Mouse (Mus musculus): Measurements from ENCODE around the gene Atp6v1e2. TPM values are rescaled to one million over a fixed set of nuclear protein-coding genes. Genes with fewer than 3 reads are reported as not detected.
A peak's percentile ranks its signal among the peaks of the same experiment; 100 is the strongest.

Gene Atp6v1e2
- not detected for total RNA-seq (2021)
- long read RNA-seq, experiment 1: 0 reads
- long read RNA-seq, experiment 2: 0 reads

- intact Hi-C loops (cut with DNase I): no loop called here
- peak; percentile 44 to 53 for DNase-seq
Observed at GRCm38 (mm10) chr17:86947840-86948796, at the start of gene Atp6v1e2. Atp6v1e2 (minus strand) TSS chr17:86947897.

- intact Hi-C loops (cut with DNase I): loop anchor here (5.0 kb wide), 1 partner anchor 75 kb away; no protein-coding TSS in a partner anchor
- no peak for DNase-seq
Observed at GRCm38 (mm10) chr17:86997323-86997722, 49.6 kb upstream of the Atp6v1e2 start.

- DNase-seq: no peak
- intact Hi-C loops (cut with DNase I): no loop called here
Observed at GRCm38 (mm10) chr17:86991306-86991705, 43.6 kb upstream of the Atp6v1e2 start.

DNA sequence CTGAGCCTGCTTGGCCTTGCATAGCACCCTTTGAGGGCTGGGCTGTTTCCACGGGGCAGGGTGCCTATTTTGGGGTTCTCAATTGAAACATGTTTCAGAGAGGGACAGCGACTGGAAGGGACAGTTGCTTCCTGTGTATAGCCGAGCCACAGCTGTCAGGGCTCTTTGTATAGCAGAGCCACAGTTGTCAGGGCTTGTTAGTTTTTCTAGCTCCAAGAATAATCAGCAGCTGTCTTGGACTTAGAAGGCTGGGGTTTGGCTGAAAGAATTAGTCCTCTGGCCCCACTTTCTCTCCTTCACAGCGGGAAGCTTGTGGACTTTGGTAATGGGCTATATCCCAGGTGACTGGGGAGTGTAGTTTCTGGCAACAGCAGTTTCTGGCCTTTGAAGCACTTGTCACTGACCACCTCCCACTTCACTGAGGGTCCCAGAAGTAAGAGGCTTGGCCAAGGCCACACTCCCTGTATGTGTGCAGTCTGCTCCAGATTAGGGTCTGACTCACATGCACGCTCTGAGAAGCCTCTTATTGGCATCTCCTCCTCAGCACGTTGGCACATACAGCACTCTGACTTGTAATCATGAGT, 41.0 kb upstream of the Atp6v1e2 start:
- no peak for DNase-seq
- intact Hi-C loops (cut with DNase I): no loop called here

DNA sequence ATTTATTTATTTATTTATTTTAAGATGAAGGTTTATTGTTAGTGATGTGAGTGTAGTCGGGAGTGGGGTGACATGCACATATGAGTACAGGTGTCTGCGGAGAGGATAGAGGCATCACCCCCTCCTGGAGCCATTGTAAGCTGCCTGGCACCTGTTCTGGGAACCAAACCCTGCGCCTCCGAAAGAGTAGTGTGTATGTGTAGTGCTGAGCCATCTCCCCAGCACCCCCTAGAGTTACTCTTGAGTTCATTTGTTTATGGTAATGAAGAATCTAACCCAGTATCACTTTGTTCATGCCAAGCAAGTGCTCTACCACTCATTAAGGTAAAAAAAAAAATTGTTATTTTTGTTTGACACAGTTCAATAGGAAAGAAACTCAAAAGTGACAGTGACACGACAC, 40.5 kb upstream of the Atp6v1e2 start:
- no peak for DNase-seq
- intact Hi-C loops (cut with DNase I): no loop called here

- no peak for DNase-seq
Observed at GRCm38 (mm10) chr17:86986449-86987138, 38.9 kb upstream of the Atp6v1e2 start.

DNA sequence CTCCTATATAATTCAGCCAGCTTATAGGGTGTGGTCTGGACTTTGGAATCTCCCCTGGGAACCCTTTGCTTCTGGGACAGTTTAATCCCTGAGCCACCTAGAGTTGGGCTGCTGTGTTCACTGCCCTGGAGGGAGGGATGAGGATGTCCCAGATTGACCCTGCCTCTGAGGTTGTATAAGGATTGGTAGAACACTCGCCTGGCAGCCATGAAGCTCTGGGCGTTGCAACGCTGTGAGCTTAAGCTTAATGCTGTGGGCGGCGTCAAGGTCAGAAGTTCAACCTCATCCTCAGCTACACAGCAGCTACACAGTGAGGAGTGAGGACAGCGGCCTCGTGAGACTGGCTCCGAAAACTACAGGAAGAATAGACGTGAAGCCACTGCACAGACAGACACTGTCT, 34.8 kb upstream of the Atp6v1e2 start:
- peak in 1 of 2 experiments; percentile 40 for DNase-seq
- intact Hi-C loops (cut with DNase I): no loop called here

More at GRCm38 (mm10) chr17:86986449-86987138, 38.9 kb upstream of the Atp6v1e2 start:
- intact Hi-C loops (cut with DNase I): no loop called here

DNA sequence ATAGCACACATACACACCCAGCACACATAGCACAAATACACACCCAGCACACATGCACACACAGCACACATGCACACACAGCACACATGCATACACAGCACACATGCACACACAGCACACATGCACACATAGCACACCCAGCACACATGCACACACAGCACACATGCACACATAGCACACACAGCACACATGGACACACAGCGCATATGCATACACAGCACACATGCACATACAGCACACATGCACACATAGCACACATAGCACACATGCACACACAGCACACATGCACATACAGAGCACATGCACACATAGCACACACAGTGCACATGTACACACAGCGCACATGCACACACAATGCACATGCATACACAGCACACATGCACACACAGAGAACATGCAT, 34.0 kb upstream of the Atp6v1e2 start:
- intact Hi-C loops (cut with DNase I): no loop called here
- DNase-seq: no peak

DNA sequence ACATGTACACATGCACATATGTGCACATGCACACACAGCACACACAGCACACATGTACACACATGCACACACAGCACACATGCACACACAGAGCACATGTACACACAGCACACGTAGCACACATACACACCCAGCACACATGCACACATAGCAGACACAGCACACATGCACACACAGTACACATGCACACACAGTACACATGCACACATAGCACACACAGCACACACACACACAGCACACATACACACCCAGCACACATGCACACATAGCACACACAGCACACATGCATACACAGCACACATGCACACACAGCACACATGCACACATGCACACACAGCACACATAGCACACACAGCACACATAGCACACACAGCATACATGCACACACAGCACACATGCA, 33.5 kb upstream of the Atp6v1e2 start:
- DNase-seq: no peak
- intact Hi-C loops (cut with DNase I): no loop called here

DNA sequence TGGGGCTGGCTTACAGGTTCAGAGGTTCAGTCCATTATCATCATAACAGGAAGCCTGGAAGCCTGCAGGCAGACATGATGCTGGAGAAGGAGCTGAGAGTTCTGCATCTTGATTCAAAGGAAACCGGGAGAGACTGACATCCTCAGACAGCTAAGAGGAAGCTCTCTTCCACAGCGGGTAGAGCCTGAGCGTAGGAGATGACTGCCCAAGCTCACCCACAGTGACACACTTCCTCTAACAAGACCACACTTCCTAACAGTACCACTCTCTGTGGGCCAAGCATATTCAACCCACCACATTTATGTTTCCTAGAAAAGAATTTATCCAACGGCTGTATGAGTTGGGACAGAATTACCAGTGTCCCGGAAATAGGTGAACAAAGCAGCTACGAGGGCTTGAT, 30.8 kb upstream of the Atp6v1e2 start:
- intact Hi-C loops (cut with DNase I): no loop called here
- DNase-seq: no peak

GRCm38 (mm10) chr17:86976387-86976786, 28.7 kb upstream of the Atp6v1e2 start:
- intact Hi-C loops (cut with DNase I): no loop called here
- DNase-seq: no peak

DNA sequence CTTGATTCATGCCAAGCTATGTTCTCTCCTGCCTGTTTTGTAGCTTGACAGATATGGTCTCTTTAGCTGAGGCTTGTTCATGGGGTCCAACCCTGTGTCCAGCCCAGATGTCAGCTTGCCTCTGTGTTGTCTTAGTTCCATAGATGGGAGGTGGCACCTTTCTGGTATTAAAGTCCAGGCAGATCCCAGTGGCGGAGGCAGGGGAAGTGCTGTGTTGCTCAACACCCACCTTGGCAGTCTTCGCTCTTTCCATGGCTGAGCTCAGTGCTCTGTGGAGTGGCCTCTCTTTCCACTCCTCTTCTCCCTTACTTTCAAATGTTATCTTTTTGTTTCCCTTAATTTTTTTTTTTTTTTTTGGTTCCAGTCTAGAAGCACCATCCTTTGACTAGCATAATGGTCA, 25.4 kb upstream of the Atp6v1e2 start:
- intact Hi-C loops (cut with DNase I): no loop called here
- DNase-seq: no peak

DNA sequence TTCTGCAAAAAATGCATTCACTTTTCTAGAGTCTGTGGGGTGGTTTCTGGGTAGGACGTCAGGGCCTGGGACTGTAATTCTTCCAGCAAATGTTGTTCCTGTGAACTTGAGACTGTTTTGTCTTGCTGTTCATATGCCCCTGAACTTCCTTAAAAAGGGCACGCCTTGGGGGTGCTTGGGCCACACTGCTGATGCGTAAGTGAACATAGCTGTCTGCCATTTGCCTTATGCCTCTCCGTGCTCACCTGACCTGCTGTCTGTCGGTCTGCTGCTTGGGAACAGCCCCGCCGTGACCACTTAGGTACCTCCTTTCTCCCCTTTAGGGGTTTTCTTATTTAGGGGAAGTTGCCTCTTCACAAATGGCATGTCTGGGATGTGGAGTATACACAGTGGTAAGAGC, 24.2 kb upstream of the Atp6v1e2 start:
- intact Hi-C loops (cut with DNase I): no loop called here

GRCm38 (mm10) chr17:86971036-86971435, 23.3 kb upstream of the Atp6v1e2 start:
- no peak for DNase-seq
- intact Hi-C loops (cut with DNase I): no loop called here

More for the DNA sequence above, 24.2 kb upstream of the Atp6v1e2 start:
- no peak for DNase-seq

GRCm38 (mm10) chr17:86970026-86970750, 22.5 kb upstream of the Atp6v1e2 start:
- no peak for DNase-seq
- intact Hi-C loops (cut with DNase I): no loop called here

- no peak for DNase-seq
- intact Hi-C loops (cut with DNase I): no loop called here
Observed at GRCm38 (mm10) chr17:86969582-86969981, 21.9 kb upstream of the Atp6v1e2 start.

DNA sequence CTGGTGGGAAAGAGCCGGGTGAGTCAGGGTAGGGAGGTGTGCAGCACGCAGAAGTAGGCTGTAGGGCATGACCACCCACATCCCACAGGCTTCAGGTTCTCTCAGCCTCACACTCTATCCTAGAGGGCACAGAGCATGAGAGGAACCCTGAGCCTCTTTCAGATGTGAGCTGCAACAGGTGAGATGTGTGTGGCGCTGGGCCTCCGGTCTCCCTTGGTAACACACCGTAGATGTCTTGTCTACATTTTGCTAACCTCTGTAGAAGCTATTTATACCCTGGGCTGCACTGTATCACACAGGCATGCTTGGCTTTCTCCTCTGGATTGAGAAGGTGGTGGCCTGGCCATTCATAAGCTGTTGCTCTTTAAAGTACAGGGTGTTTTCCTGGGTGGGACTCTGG, 20.9 kb upstream of the Atp6v1e2 start:
- intact Hi-C loops (cut with DNase I): no loop called here
- no peak for DNase-seq

GRCm38 (mm10) chr17:86967536-86968525, 20.1 kb upstream of the Atp6v1e2 start:
- DNase-seq: no peak
- intact Hi-C loops (cut with DNase I): loop anchor here (2.0 kb wide), 1 partner anchor 17 kb away; no protein-coding TSS in a partner anchor

GRCm38 (mm10) chr17:86967048-86967447, 19.4 kb upstream of the Atp6v1e2 start:
- DNase-seq: no peak
- intact Hi-C loops (cut with DNase I): loop anchor here (2.0 kb wide), 1 partner anchor 18 kb away; no protein-coding TSS in a partner anchor
